Mouse (Mus musculus) erythroid progenitor cell, adult 5-6 weeks (primary cell): ENCODE measurements around the gene Rnf31. TPM values are rescaled to one million over a fixed set of nuclear protein-coding genes. Genes with fewer than 3 reads are reported as not detected.

ENCODE experiments used
- ATAC-seq: replicated peaks from 2 replicates; pipeline ENCODE4 v1.8.0; 2016; ENCODE audit warnings: moderate number of reproducible peaks, mild to moderate bottlenecking, moderate TSS enrichment, inconsistent platforms; ENCODE audit not compliant: poor library complexity, low FRiP score, severe bottlenecking
- total RNA-seq, 2 experiments: library from RNA; stranded (forward) in 1 of 2; stranded (reverse) in 1 of 2; fragments of 150-400 nt in 1 of 2; fragments of 186-747, 209-891 nt in 1 of 2; gene quantifications; 2 replicates each; pipeline versions ENCODE4 v1.2.3 to v1.2.4; 2015 to 2017; ENCODE audit warnings: low replicate concordance in 2 of 2

Rnf31 gene
- total RNA-seq, 2 experiments from 2014 or later: 22.2 to 34.7 TPM

GRCm38 (mm10) chr14:55598521-55599390, 7.2 kb downstream of the Rnf31 start:
- no peak for ATAC-seq

- ATAC-seq: peak; percentile 11
These were observed 11.7 kb downstream of the Rnf31 start, which contains the start of gene Irf9 for GRCm38 (mm10) chr14:55603271-55603632. Gene Irf9, plus strand, starts transcription at chr14:55603571.

GRCm38 (mm10) chr14:55603633-55604576, 12.4 kb downstream of the Rnf31 start:
- ATAC-seq: peak; percentile 89

GRCm38 (mm10) chr14:55604823-55605222, 13.3 kb downstream of the Rnf31 start:
- ATAC-seq: no peak

GRCm38 (mm10) chr14:55605743-55606459, 14.4 kb downstream of the Rnf31 start:
- 0 out of 2 replicates have a peak, but pooled peaks have one; percentile 27 for ATAC-seq

GRCm38 (mm10) chr14:55608339-55608738, 16.8 kb downstream of the Rnf31 start:
- no peak for ATAC-seq

- no peak for ATAC-seq
These were observed 21.8 kb downstream of the Rnf31 start for GRCm38 (mm10) chr14:55613346-55613745.

- peak; percentile 46 for ATAC-seq
These were observed 23.2 kb downstream of the Rnf31 start for GRCm38 (mm10) chr14:55614565-55615178.

- no peak for ATAC-seq
These were observed 24.4 kb downstream of the Rnf31 start for GRCm38 (mm10) chr14:55615876-55616275.

GRCm38 (mm10) chr14:55616844-55617243, 25.3 kb downstream of the Rnf31 start:
- ATAC-seq: no peak

GRCm38 (mm10) chr14:55617822-55618221, 26.3 kb downstream of the Rnf31 start, which contains the start of gene Rec8:
Gene Rec8, plus strand, starts transcription at chr14:55618037.
- peak; percentile 84 for ATAC-seq

GRCm38 (mm10) chr14:55618486-55619195, 27.1 kb downstream of the Rnf31 start:
- ATAC-seq: peak; percentile 60

- peak; percentile 43; the same call in 1 of the 2 replicates for ATAC-seq
These were observed 36.7 kb downstream of the Rnf31 start for GRCm38 (mm10) chr14:55628077-55628827.

- peak; percentile 72 for ATAC-seq
These were observed 37.8 kb downstream of the Rnf31 start for GRCm38 (mm10) chr14:55629312-55629711.

- ATAC-seq: 0 out of 2 replicates have a peak, but pooled peaks have one; percentile 12
These were observed 43.5 kb downstream of the Rnf31 start for GRCm38 (mm10) chr14:55634874-55635522.

- ATAC-seq: peak; percentile 80
These were observed 44.1 kb downstream of the Rnf31 start, which contains the start of gene Ipo4 for GRCm38 (mm10) chr14:55635523-55636007. Gene Ipo4, minus strand, starts transcription at chr14:55635957.

GRCm38 (mm10) chr14:55637795-55638194, 46.3 kb downstream of the Rnf31 start, which contains the start of gene Gm49378:
Gene Gm49378, minus strand, starts transcription at chr14:55637895.
- ATAC-seq: no peak
